Mouse (Mus musculus): ENCODE measurements around the gene S100a5. TPM values are rescaled to one million over a fixed set of nuclear protein-coding genes. Genes with fewer than 3 reads are reported as not detected.

The S100a5 gene
- polyA plus RNA-seq, 1 experiment from 2014 or later: not detected

- Histone ChIP-seq H3K36me3 (replicated peaks) (no peaks in the 10 kb centered on the region), H3K4me1 (peaks cover 13% of the 10 kb centered on the region), H3K4me3 (no peak overlapping the region), H3K27ac (no peak overlapping the region), H3K27me3 (ENCODE audit: poor library complexity, severe bottlenecking) (no peaks in the 10 kb centered on the region), H3K9me3 (no peaks in the 10 kb centered on the region)
- 92% methylated on average over 14 of the region's 14 CpGs for WGBS
- no peak for DNase-seq (ENCODE audit: extremely low spot score, low spot score)
Observed at GRCm38 (mm10) chr3:90587361-90588101, 20.8 kb upstream of the S100a5 start.

- peaks cover 8% of the 10 kb centered on the region for H3K4me1 ChIP-seq
- WGBS: 87% methylated on average over 6 of the region's 6 CpGs
- H3K36me3 ChIP-seq (replicated peaks): no peaks in the 10 kb centered on the region
- H3K27ac ChIP-seq: no peak overlapping the region
- no peak for DNase-seq (ENCODE audit: extremely low spot score, low spot score)
- no peak overlapping the region for H3K4me3 ChIP-seq
- H3K27me3 ChIP-seq (ENCODE audit: poor library complexity, severe bottlenecking): no peaks in the 10 kb centered on the region
- H3K9me3 ChIP-seq: no peaks in the 10 kb centered on the region
Observed at GRCm38 (mm10) chr3:90589390-90589789, 18.9 kb upstream of the S100a5 start.

- H3K4me3 ChIP-seq: no peak within 1 kb of the TSS
- DNase-seq (ENCODE audit: extremely low spot score, low spot score): no peak
- WGBS: 84% methylated on average over 8 of the region's 8 CpGs
Observed at GRCm38 (mm10) chr3:90589947-90590346, 18.4 kb upstream of the S100a5 start, which contains the start of gene S100a2. S100a2 (plus strand) TSS chr3:90590247.

GRCm38 (mm10) chr3:90594466-90594865 is 13.9 kb upstream of the S100a5 start:
- no peak overlapping the region for H3K4me3 ChIP-seq
- no peak for DNase-seq (ENCODE audit: extremely low spot score, low spot score)

More at GRCm38 (mm10) chr3:90589947-90590346, 18.4 kb upstream of the S100a5 start, which contains the start of gene S100a2:
- H3K4me1 ChIP-seq: peaks cover 8% of the 10 kb centered on the region
- H3K27ac ChIP-seq: no peak within 1 kb of the TSS
- H3K27me3 ChIP-seq (ENCODE audit: poor library complexity, severe bottlenecking): no peaks in the 10 kb centered on the region
- no peaks in the 10 kb centered on the region for H3K9me3 ChIP-seq
- no peaks in the 10 kb centered on the region for H3K36me3 ChIP-seq (replicated peaks)

GRCm38 (mm10) chr3:90595556-90595955 is 12.8 kb upstream of the S100a5 start:
- no peak for DNase-seq (ENCODE audit: extremely low spot score, low spot score)
- H3K36me3 ChIP-seq (replicated peaks): no peaks in the 10 kb centered on the region
- WGBS: 80% methylated on average over 5 of the region's 5 CpGs
- H3K4me1 ChIP-seq: peaks cover 10% of the 10 kb centered on the region
- no peak overlapping the region for H3K4me3 ChIP-seq
- H3K27ac ChIP-seq: no peak overlapping the region
- no peaks in the 10 kb centered on the region for H3K27me3 ChIP-seq (ENCODE audit: poor library complexity, severe bottlenecking)
- H3K9me3 ChIP-seq: no peaks in the 10 kb centered on the region

More at GRCm38 (mm10) chr3:90594466-90594865, 13.9 kb upstream of the S100a5 start:
- H3K36me3 ChIP-seq (replicated peaks): no peaks in the 10 kb centered on the region
- H3K9me3 ChIP-seq: no peaks in the 10 kb centered on the region
- H3K4me1 ChIP-seq: peaks cover 16% of the 10 kb centered on the region
- no peak overlapping the region for H3K27ac ChIP-seq
- WGBS: 74% methylated on average over 1 of the region's 1 CpGs
- no peaks in the 10 kb centered on the region for H3K27me3 ChIP-seq (ENCODE audit: poor library complexity, severe bottlenecking)

GRCm38 (mm10) chr3:90596810-90597209 is 11.5 kb upstream of the S100a5 start:
- Histone ChIP-seq H3K4me1 (0 out of 2 replicates have a peak, but pooled peaks cover 8% of the 10 kb centered on the region), H3K36me3 (replicated peaks) (no peaks in the 10 kb centered on the region), H3K4me3 (no peak overlapping the region), H3K27ac (no peak overlapping the region), H3K9me3 (no peaks in the 10 kb centered on the region), H3K27me3 (ENCODE audit: poor library complexity, severe bottlenecking) (no peaks in the 10 kb centered on the region)
- DNase-seq (ENCODE audit: extremely low spot score, low spot score): no peak
- 89% methylated on average over 6 of the region's 6 CpGs for WGBS

GRCm38 (mm10) chr3:90597736-90598135 is 10.6 kb upstream of the S100a5 start:
- H3K9me3 ChIP-seq: no peaks in the 10 kb centered on the region
- 59% methylated on average over 6 of the region's 6 CpGs for WGBS
- no peak overlapping the region for H3K27ac ChIP-seq
- DNase-seq (ENCODE audit: extremely low spot score, low spot score): no peak
- 0 out of 2 replicates have a peak, but pooled peaks cover 8% of the 10 kb centered on the region for H3K4me1 ChIP-seq
- H3K36me3 ChIP-seq (replicated peaks): no peaks in the 10 kb centered on the region
- H3K4me3 ChIP-seq: no peak overlapping the region
- H3K27me3 ChIP-seq (ENCODE audit: poor library complexity, severe bottlenecking): no peaks in the 10 kb centered on the region

- 83% methylated on average over 4 of the region's 4 CpGs for WGBS
- no peak for DNase-seq (ENCODE audit: extremely low spot score, low spot score)
- Histone ChIP-seq H3K4me1 (0 out of 2 replicates have a peak, but pooled peaks cover 8% of the 10 kb centered on the region), H3K36me3 (replicated peaks) (no peaks in the 10 kb centered on the region), H3K27me3 (ENCODE audit: poor library complexity, severe bottlenecking) (no peaks in the 10 kb centered on the region), H3K27ac (no peak overlapping the region), H3K9me3 (no peaks in the 10 kb centered on the region), H3K4me3 (no peak overlapping the region)
Observed at GRCm38 (mm10) chr3:90598212-90598611, 10.1 kb upstream of the S100a5 start.

- no peaks in the 10 kb centered on the region for H3K9me3 ChIP-seq
- no peaks in the 10 kb centered on the region for H3K27me3 ChIP-seq (ENCODE audit: poor library complexity, severe bottlenecking)
- no peak overlapping the region for H3K27ac ChIP-seq
- no peaks in the 10 kb centered on the region for H3K36me3 ChIP-seq (replicated peaks)
- peaks cover 16% of the 10 kb centered on the region for H3K4me1 ChIP-seq
- WGBS: 76% methylated on average over 3 of the region's 3 CpGs
- H3K4me3 ChIP-seq: no peak overlapping the region
- DNase-seq (ENCODE audit: extremely low spot score, low spot score): no peak
Observed at GRCm38 (mm10) chr3:90599401-90599800, 8.9 kb upstream of the S100a5 start.

GRCm38 (mm10) chr3:90600036-90600435 is 8.3 kb upstream of the S100a5 start:
- 88% methylated on average over 6 of the region's 6 CpGs for WGBS
- Histone ChIP-seq H3K36me3 (replicated peaks) (no peaks in the 10 kb centered on the region), H3K9me3 (no peaks in the 10 kb centered on the region), H3K27ac (no peak overlapping the region), H3K27me3 (ENCODE audit: poor library complexity, severe bottlenecking) (no peaks in the 10 kb centered on the region), H3K4me3 (no peak overlapping the region), H3K4me1 (peaks cover 22% of the 10 kb centered on the region)
- DNase-seq (ENCODE audit: extremely low spot score, low spot score): no peak

- H3K27ac ChIP-seq: no peak overlapping the region
- DNase-seq (ENCODE audit: extremely low spot score, low spot score): no peak
- 83% methylated on average over 8 of the region's 8 CpGs for WGBS
- H3K36me3 ChIP-seq (replicated peaks): no peaks in the 10 kb centered on the region
- H3K4me3 ChIP-seq: no peak overlapping the region
- H3K4me1 ChIP-seq: peaks cover 25% of the 10 kb centered on the region
- no peaks in the 10 kb centered on the region for H3K9me3 ChIP-seq
- no peaks in the 10 kb centered on the region for H3K27me3 ChIP-seq (ENCODE audit: poor library complexity, severe bottlenecking)
Observed at GRCm38 (mm10) chr3:90600458-90601195, 7.7 kb upstream of the S100a5 start.

GRCm38 (mm10) chr3:90601486-90602110 is 6.7 kb upstream of the S100a5 start, which contains the start of gene Gm42674:
Gm42674 (plus strand) TSS chr3:90601904.
- Histone ChIP-seq H3K4me3 (no peak within 1 kb of the TSS), H3K27ac (no peak within 1 kb of the TSS), H3K9me3 (no peaks in the 10 kb centered on the region), H3K4me1 (peaks cover 31% of the 10 kb centered on the region), H3K27me3 (ENCODE audit: poor library complexity, severe bottlenecking) (no peaks in the 10 kb centered on the region), H3K36me3 (replicated peaks) (no peaks in the 10 kb centered on the region)
- 85% methylated on average over 11 of the region's 11 CpGs for WGBS
- no peak for DNase-seq (ENCODE audit: extremely low spot score, low spot score)

All from forebrain, embryonic 10.5 days (tissue).